Mouse (Mus musculus): ENCODE data around the gene Lalba. TPM values are rescaled to one million over a fixed set of nuclear protein-coding genes. Genes with fewer than 3 reads are reported as not detected.

Lalba gene
- polyA plus RNA-seq, 1 experiment from 2014 or later: 0.25 TPM

GRCm38 (mm10) chr15:98511386-98511928 lies 28.9 kb upstream of the Lalba start:
- no peaks in the 10 kb centered on the region for H3K27me3 ChIP-seq (ENCODE audit: low read depth, poor library complexity, severe bottlenecking)
- no peak for DNase-seq (ENCODE audit: low spot score)
- WGBS: 84% methylated on average over 13 of the region's 13 CpGs
- H3K9me3 ChIP-seq (replicated peaks): no peaks in the 10 kb centered on the region
- H3K4me3 ChIP-seq: no peak overlapping the region
- H3K4me1 ChIP-seq: peaks cover 16% of the 10 kb centered on the region
- H3K27ac ChIP-seq: no peak overlapping the region
- no peaks in the 10 kb centered on the region for H3K36me3 ChIP-seq

- 34% methylated on average over 25 of the region's 25 CpGs for WGBS
- Histone ChIP-seq H3K9me3 (replicated peaks) (no peaks in the 10 kb centered on the region), H3K27me3 (ENCODE audit: low read depth, poor library complexity, severe bottlenecking) (peaks cover under 1% of the 10 kb centered on the region; the same call in 1 of the 2 replicates), H3K36me3 (no peaks in the 10 kb centered on the region), H3K27ac (no peak overlapping the region), H3K4me3 (peak overlapping the region; percentile 39), H3K4me1 (peaks cover 16% of the 10 kb centered on the region)
- DNase-seq (ENCODE audit: low spot score): peak; percentile 89
Observed at GRCm38 (mm10) chr15:98510438-98511385, 28.2 kb upstream of the Lalba start.

- peaks cover 19% of the 10 kb centered on the region for H3K4me1 ChIP-seq
- H3K27me3 ChIP-seq (ENCODE audit: low read depth, poor library complexity, severe bottlenecking): peaks cover 3% of the 10 kb centered on the region; the same call in 1 of the 2 replicates
- no peaks in the 10 kb centered on the region for H3K9me3 ChIP-seq (replicated peaks)
- WGBS: 63% methylated on average over 2 of the region's 2 CpGs
- DNase-seq (ENCODE audit: low spot score): no peak
- H3K4me3 ChIP-seq: no peak overlapping the region
- H3K36me3 ChIP-seq: no peaks in the 10 kb centered on the region
- H3K27ac ChIP-seq: no peak overlapping the region
Observed at GRCm38 (mm10) chr15:98509387-98509786, 26.9 kb upstream of the Lalba start.

- peaks cover 3% of the 10 kb centered on the region; the same call in 1 of the 2 replicates for H3K27me3 ChIP-seq (ENCODE audit: low read depth, poor library complexity, severe bottlenecking)
- H3K27ac ChIP-seq: no peak overlapping the region
- 87% methylated on average over 6 of the region's 6 CpGs for WGBS
- no peaks in the 10 kb centered on the region for H3K36me3 ChIP-seq
- peaks cover 12% of the 10 kb centered on the region for H3K4me1 ChIP-seq
- DNase-seq (ENCODE audit: low spot score): no peak
- no peak overlapping the region for H3K4me3 ChIP-seq
- H3K9me3 ChIP-seq (replicated peaks): no peaks in the 10 kb centered on the region
Observed at GRCm38 (mm10) chr15:98507321-98507720, 24.8 kb upstream of the Lalba start.

- WGBS: 90% methylated on average over 9 of the region's 9 CpGs
- DNase-seq (ENCODE audit: low spot score): no peak
- Histone ChIP-seq H3K27ac (no peak overlapping the region), H3K36me3 (no peaks in the 10 kb centered on the region), H3K4me3 (no peak overlapping the region), H3K4me1 (peaks cover 12% of the 10 kb centered on the region), H3K9me3 (replicated peaks) (no peaks in the 10 kb centered on the region), H3K27me3 (ENCODE audit: low read depth, poor library complexity, severe bottlenecking) (peaks cover 3% of the 10 kb centered on the region; the same call in 1 of the 2 replicates)
Observed at GRCm38 (mm10) chr15:98506253-98506957, 23.9 kb upstream of the Lalba start.

- Histone ChIP-seq H3K9me3 (replicated peaks) (no peaks in the 10 kb centered on the region), H3K27ac (no peak overlapping the region), H3K4me3 (no peak overlapping the region), H3K27me3 (ENCODE audit: low read depth, poor library complexity, severe bottlenecking) (peaks cover 3% of the 10 kb centered on the region; the same call in 1 of the 2 replicates), H3K36me3 (no peaks in the 10 kb centered on the region), H3K4me1 (peaks cover 4% of the 10 kb centered on the region; the same call in 1 of the 2 replicates)
- 16% methylated on average over 18 of the region's 18 CpGs for WGBS
- peak; percentile 86 for DNase-seq (ENCODE audit: low spot score)
Observed at GRCm38 (mm10) chr15:98504514-98504913, 22.0 kb upstream of the Lalba start.

- no peaks in the 10 kb centered on the region for H3K9me3 ChIP-seq (replicated peaks)
- H3K36me3 ChIP-seq: no peaks in the 10 kb centered on the region
- H3K27me3 ChIP-seq (ENCODE audit: low read depth, poor library complexity, severe bottlenecking): peaks cover 3% of the 10 kb centered on the region; the same call in 1 of the 2 replicates
- H3K4me1 ChIP-seq: peaks cover 4% of the 10 kb centered on the region; the same call in 1 of the 2 replicates
- no peak overlapping the region for H3K27ac ChIP-seq
- no peak overlapping the region for H3K4me3 ChIP-seq
- WGBS: 84% methylated on average over 3 of the region's 3 CpGs
- DNase-seq (ENCODE audit: low spot score): no peak
Observed at GRCm38 (mm10) chr15:98503317-98503716, 20.8 kb upstream of the Lalba start.

GRCm38 (mm10) chr15:98497631-98498030 lies 15.1 kb upstream of the Lalba start:
- Histone ChIP-seq H3K36me3 (no peaks in the 10 kb centered on the region), H3K4me3 (no peak overlapping the region), H3K27ac (no peak overlapping the region), H3K27me3 (ENCODE audit: low read depth, poor library complexity, severe bottlenecking) (no peaks in the 10 kb centered on the region), H3K4me1 (no peaks in the 10 kb centered on the region; the same call in 1 of the 2 replicates), H3K9me3 (replicated peaks) (no peaks in the 10 kb centered on the region)
- no peak for DNase-seq (ENCODE audit: low spot score)
- WGBS: 86% methylated on average over 17 of the region's 17 CpGs

- Histone ChIP-seq H3K4me3 (no peak within 1 kb of the TSS), H3K4me1 (no peaks in the 10 kb centered on the region), H3K36me3 (no peaks in the 10 kb centered on the region), H3K27me3 (ENCODE audit: low read depth, poor library complexity, severe bottlenecking) (no peaks in the 10 kb centered on the region), H3K27ac (no peak within 1 kb of the TSS), H3K9me3 (replicated peaks) (no peaks in the 10 kb centered on the region)
- WGBS: 75% methylated on average over 4 of the region's 4 CpGs
- no peak for DNase-seq (ENCODE audit: low spot score)
Observed at GRCm38 (mm10) chr15:98492102-98492501, 9.6 kb upstream of the Lalba start, which contains the start of gene Olfr279. Gene Olfr279 (plus strand): TSS chr15:98492402.

- Histone ChIP-seq H3K36me3 (no peaks in the 10 kb centered on the region), H3K27ac (no peak overlapping the region), H3K4me3 (no peak overlapping the region), H3K4me1 (no peaks in the 10 kb centered on the region), H3K9me3 (replicated peaks) (no peaks in the 10 kb centered on the region), H3K27me3 (ENCODE audit: low read depth, poor library complexity, severe bottlenecking) (no peaks in the 10 kb centered on the region)
- no peak for DNase-seq (ENCODE audit: low spot score)
- 90% methylated on average over 2 of the region's 2 CpGs for WGBS
Observed at GRCm38 (mm10) chr15:98491332-98491731, 8.8 kb upstream of the Lalba start.

- Histone ChIP-seq H3K4me3 (no peak overlapping the region), H3K27ac (no peak overlapping the region), H3K27me3 (ENCODE audit: low read depth, poor library complexity, severe bottlenecking) (no peaks in the 10 kb centered on the region), H3K36me3 (no peaks in the 10 kb centered on the region), H3K9me3 (replicated peaks) (no peaks in the 10 kb centered on the region), H3K4me1 (peaks cover 7% of the 10 kb centered on the region; the same call in 1 of the 2 replicates)
- WGBS: 96% methylated on average over 8 of the region's 8 CpGs
- no peak for DNase-seq (ENCODE audit: low spot score)
Observed at GRCm38 (mm10) chr15:98486433-98487021, 4.0 kb upstream of the Lalba start.

Measured in limb, embryonic 10.5 days (tissue).